Mouse (Mus musculus): ENCODE measurements around the gene Pkn2. TPM values are rescaled to one million over a fixed set of nuclear protein-coding genes. Genes with fewer than 3 reads are reported as not detected.

Pkn2 gene
- polyA plus RNA-seq, 1 experiment from 2014 or later: 42.1 TPM

GRCm38 (mm10) chr3:142743973-142744898, 137.6 kb downstream of the Pkn2 start:
- Histone ChIP-seq H3K4me2 (replicated peaks; ENCODE audit: low read depth) (peak overlapping the region; percentile 32), H3K27me3 (replicated peaks; ENCODE audit: control insufficient read depth, insufficient read depth, low read length) (no peaks in the 10 kb centered on the region), H3K4me1 (replicated peaks; ENCODE audit: control insufficient read depth, insufficient read depth, low read length) (no peaks in the 10 kb centered on the region; the same call in 1 of the 2 replicates), H3K4me3 (ENCODE audit: low read depth, low read length) (no peak overlapping the region), H3K9me3 (ENCODE audit: control insufficient read depth) (no peaks in the 10 kb centered on the region), H3K9ac (ENCODE audit: low read depth, low read length) (no peak overlapping the region), H3K36me3 (ENCODE audit: control insufficient read depth, insufficient read depth) (0 out of 2 replicates have a peak, but pooled peaks cover 4% of the 10 kb centered on the region), H3K27ac (ENCODE audit: low read depth, low read length) (peak overlapping the region; percentile 15; the same call in 1 of the 2 replicates)
- WGBS: 48% methylated on average over 21 of the region's 21 CpGs
- ATAC-seq: peak; percentile 78
- TF ChIP-seq CTCF (IDR thresholded peaks at IDR 0.05; ENCODE audit: low read depth): peak; percentile 93

Other genes with a start within 250 kb of the Pkn2 start
- 2.0 and 2.3 TPM in 2 replicates for gene Kyat3, start 181.0 kb downstream of the Pkn2 start, polyA plus RNA-seq (2015; fragmentation: Nextera tagmentation; extraction: Ambion mirVana)
- gene Gtf2b, start 117.0 kb downstream of the Pkn2 start, polyA plus RNA-seq (2015; fragmentation: Nextera tagmentation; extraction: Ambion mirVana): 73.6 and 79.4 TPM in 2 replicates

Data from intestine, postnatal 0 days (tissue).